Mouse (Mus musculus) left cerebral cortex, postnatal 10 days (tissue): ENCODE measurements at regions not wholly inside any gene's neighbourhood (a gene's known extent, or its start where the extent isn't known, plus 50 kb on each side); places are given as distances from the start of the nearest gene placed in this dataset.

Source experiments
- DNase-seq, 2 experiments: peaks; one replicate each; pipeline ENCODE4 v3.0.0; 2021 to 2022; ENCODE audit warnings: low spot score in 2 of 2, mixed read lengths in 1 of 2; ENCODE audit errors: extremely low spot score in 1 of 2
- intact Hi-C: fragments of 180-260 bp; cut with DNase I; formaldehyde crosslinking; loops from one replicate; pipeline ENCODE4 v1.15.1; 2025

- DNase-seq, result no peak
Measured at GRCm38 (mm10) chr13:40794190-40794589, 56.0 kb upstream of the Tfap2a start.

GRCm38 (mm10) chr13:40792947-40793346, 54.8 kb upstream of the Tfap2a start:
- intact Hi-C loops, result no loop called here
- no peak for DNase-seq

More at GRCm38 (mm10) chr13:40794190-40794589, 56.0 kb upstream of the Tfap2a start:
- intact Hi-C loops, result no loop called here

GRCm38 (mm10) chr13:40788225-40788624, 50.0 kb upstream of the Tfap2a start:
- intact Hi-C loops, result loop anchor here (5.0 kb wide), 1 partner anchor 434 kb away; the partner anchor contains the start of gene Elovl2

More at GRCm38 (mm10) chr13:40788225-40788624, 50.0 kb upstream of the Tfap2a start:
- DNase-seq, result no peak
